Mouse (Mus musculus): ENCODE data around the gene Efcab2.
A peak's percentile ranks its signal among the peaks of the same experiment; 100 is the strongest.

Efcab2 gene

GRCm38 (mm10) chr1:178405951-178406711, at the start of gene Efcab2:
Gene Efcab2 (plus strand): TSS chr1:178406085.
- peak; percentile 72 to 88 for DNase-seq (ENCODE audit: low read depth in 1 of 2, low spot score in 2 of 2)

- no peak for DNase-seq (ENCODE audit: low read depth in 1 of 2, low spot score in 2 of 2)
Observed at GRCm38 (mm10) chr1:178357776-178358710, 47.8 kb upstream of the Efcab2 start.

GRCm38 (mm10) chr1:178360264-178360663, 45.6 kb upstream of the Efcab2 start:
- DNase-seq (ENCODE audit: low read depth in 1 of 2, low spot score in 2 of 2): no peak

- no peak for DNase-seq (ENCODE audit: low read depth in 1 of 2, low spot score in 2 of 2)
Observed at GRCm38 (mm10) chr1:178360702-178361101, 45.2 kb upstream of the Efcab2 start.

- no peak for DNase-seq (ENCODE audit: low read depth in 1 of 2, low spot score in 2 of 2)
Observed at GRCm38 (mm10) chr1:178365171-178365570, 40.7 kb upstream of the Efcab2 start.

- no peak for DNase-seq (ENCODE audit: low read depth in 1 of 2, low spot score in 2 of 2)
Observed at GRCm38 (mm10) chr1:178368121-178368520, 37.8 kb upstream of the Efcab2 start.

GRCm38 (mm10) chr1:178368548-178369271, 37.2 kb upstream of the Efcab2 start:
- peak; percentile 68 to 83 for DNase-seq (ENCODE audit: low read depth in 1 of 2, low spot score in 2 of 2)

- DNase-seq (ENCODE audit: low read depth in 1 of 2, low spot score in 2 of 2): peak in 1 of 2 experiments; percentile 22
Observed at GRCm38 (mm10) chr1:178369272-178369651, 36.6 kb upstream of the Efcab2 start.

- DNase-seq (ENCODE audit: low read depth in 1 of 2, low spot score in 2 of 2): no peak
Observed at GRCm38 (mm10) chr1:178372681-178373080, 33.2 kb upstream of the Efcab2 start.

GRCm38 (mm10) chr1:178375381-178375780, 30.5 kb upstream of the Efcab2 start:
- no peak for DNase-seq (ENCODE audit: low read depth in 1 of 2, low spot score in 2 of 2)

- no peak for DNase-seq (ENCODE audit: low read depth in 1 of 2, low spot score in 2 of 2)
Observed at GRCm38 (mm10) chr1:178376061-178376460, 29.8 kb upstream of the Efcab2 start.

- DNase-seq (ENCODE audit: low read depth in 1 of 2, low spot score in 2 of 2): no peak
Observed at GRCm38 (mm10) chr1:178376907-178377306, 29.0 kb upstream of the Efcab2 start.

- no peak for DNase-seq (ENCODE audit: low read depth in 1 of 2, low spot score in 2 of 2)
Observed at GRCm38 (mm10) chr1:178378115-178378514, 27.8 kb upstream of the Efcab2 start.

GRCm38 (mm10) chr1:178379224-178379623, 26.7 kb upstream of the Efcab2 start:
- DNase-seq (ENCODE audit: low read depth in 1 of 2, low spot score in 2 of 2): no peak

- DNase-seq (ENCODE audit: low read depth in 1 of 2, low spot score in 2 of 2): no peak
Observed at GRCm38 (mm10) chr1:178382165-178382564, 23.7 kb upstream of the Efcab2 start.

- no peak for DNase-seq (ENCODE audit: low read depth in 1 of 2, low spot score in 2 of 2)
Observed at GRCm38 (mm10) chr1:178388802-178389201, 17.1 kb upstream of the Efcab2 start.

GRCm38 (mm10) chr1:178389401-178389800, 16.5 kb upstream of the Efcab2 start:
- DNase-seq (ENCODE audit: low read depth in 1 of 2, low spot score in 2 of 2): no peak

GRCm38 (mm10) chr1:178392970-178393369, 12.9 kb upstream of the Efcab2 start:
- DNase-seq (ENCODE audit: low read depth in 1 of 2, low spot score in 2 of 2): no peak

GRCm38 (mm10) chr1:178395091-178395490, 10.8 kb upstream of the Efcab2 start:
- no peak for DNase-seq (ENCODE audit: low read depth in 1 of 2, low spot score in 2 of 2)

GRCm38 (mm10) chr1:178396383-178396782, 9.5 kb upstream of the Efcab2 start:
- no peak for DNase-seq (ENCODE audit: low read depth in 1 of 2, low spot score in 2 of 2)

- DNase-seq (ENCODE audit: low read depth in 1 of 2, low spot score in 2 of 2): no peak
Observed at GRCm38 (mm10) chr1:178399879-178400278, 6.0 kb upstream of the Efcab2 start.
